Mouse (Mus musculus) heart, adult 2 months (tissue): Measurements from ENCODE around the gene Slc4a3. TPM values are rescaled to one million over a fixed set of nuclear protein-coding genes. Genes with fewer than 3 reads are reported as not detected.

Experiments used
- DNase-seq, 2 experiments: peaks; one replicate each; pipeline ENCODE4 v3.0.0; 2021
- H3K27ac ChIP-seq: fragments of 200-600 bp; 2 replicates; pipeline ENCODE4 v1.8.1; 2022
- H3K27me3 ChIP-seq: fragments of 200-500 bp; 2 replicates; pipeline ENCODE4 v1.6.1; 2012; ENCODE audit warnings: mild to moderate bottlenecking, low read length, inconsistent platforms, mixed read lengths; ENCODE audit not compliant: control insufficient read depth, insufficient read depth
- H3K36me3 ChIP-seq: fragments of 200-500 bp; 2 replicates; pipeline ENCODE4 v1.6.1; 2012; ENCODE audit warnings: low read length, inconsistent platforms; ENCODE audit not compliant: control insufficient read depth, insufficient read depth
- H3K4me1 ChIP-seq: fragments of 200-500 bp; 2 replicates; pipeline ENCODE4 v1.6.1; 2011; ENCODE audit warnings: low read length; ENCODE audit not compliant: control insufficient read depth, insufficient read depth
- H3K4me3 ChIP-seq: fragments of 200-600 bp; 2 replicates; pipeline ENCODE4 v1.8.1; 2022
- H3K79me2 ChIP-seq: fragments of 200-500 bp; replicated peaks from 2 replicates; pipeline ENCODE4 v1.6.1; 2012; ENCODE audit warnings: mild to moderate bottlenecking, inconsistent platforms, low read length, moderate library complexity, mixed read lengths; ENCODE audit not compliant: control insufficient read depth, insufficient read depth
- H3K9ac ChIP-seq: fragments of 200-500 bp; 2 replicates; pipeline ENCODE4 v1.6.1; 2012; ENCODE audit warnings: low read depth, mild to moderate bottlenecking, control low read depth, inconsistent platforms, low read length, mixed read lengths
- CTCF ChIP-seq: fragments of 200-600 bp; IDR thresholded peaks from 2 replicates; pipeline ENCODE4 v1.8.1; 2022; ENCODE audit warnings: antibody characterized with exemption, mild to moderate bottlenecking, moderate library complexity
- EP300 ChIP-seq: fragments of 200-500 bp; IDR thresholded peaks from 2 replicates; pipeline ENCODE4 v1.6.1; 2011; ENCODE audit warnings: low read depth, low read length, control low read depth; ENCODE audit not compliant: insufficient read depth
- POLR2A ChIP-seq: fragments of 200-500 bp; IDR thresholded peaks from 2 replicates; pipeline ENCODE4 v1.6.1; 2011; ENCODE audit warnings: mild to moderate bottlenecking, low read depth, low read length, control low read depth; ENCODE audit not compliant: insufficient read depth
- WGBS: fragments of 180-500 bp; shearing (Covaris S2); methylation state at CpG from one replicate; pipeline ENCODE4 v1.1.7; 2018; 5-methylcytosine and 5-hydroxymethylcytosine counted together
- intact Hi-C: fragments of 180-260 bp; cut with DNase I; formaldehyde crosslinking; loops from one replicate; pipeline ENCODE4 v1.15.1; 2025
- polyA plus RNA-seq: library from polyadenylated mRNA; depleted of rRNA; stranded (reverse); fragments of >200 nt; gene quantifications from 2 replicates; pipeline ENCODE4 v1.2.3, GENCODE M21; 2012
- total RNA-seq, 2 experiments: library from RNA; stranded (reverse); gene quantifications; 2 replicates each; pipeline ENCODE4 v1.2.3; 2021

The Slc4a3 gene
- total and polyA plus RNA-seq, 3 experiments = 182 to 300 (median 241) TPM

GRCm38 (mm10) chr1:75586791-75587190 lies 40.7 kb downstream of the Slc4a3 start:
- DNase-seq = peak in 1 of 2 experiments; percentile 35
- H3K27ac ChIP-seq = no peak overlapping the region; the same call in 1 of the 2 replicates
- H3K9ac ChIP-seq = no peak overlapping the region
- TF ChIP-seq CTCF = no peak
- no peak for TF ChIP-seq EP300
- TF ChIP-seq POLR2A = no peak
- intact Hi-C loops = no loop called here
- H3K4me3 ChIP-seq = no peak overlapping the region
- peaks cover 7% of the 10 kb centered on the region for H3K4me1 ChIP-seq
- no peaks in the 10 kb centered on the region for H3K36me3 ChIP-seq
- H3K79me2 ChIP-seq = no peaks in the 10 kb centered on the region
- no peaks in the 10 kb centered on the region for H3K27me3 ChIP-seq
- WGBS = 36% methylated on average over 3 of the region's 3 CpGs

GRCm38 (mm10) chr1:75587738-75588719 lies 42.0 kb downstream of the Slc4a3 start:
- Histone ChIP-seq H3K27me3 (no peaks in the 10 kb centered on the region), H3K79me2 (no peaks in the 10 kb centered on the region), H3K27ac (peak overlapping the region; percentile 26; the same call in 1 of the 2 replicates), H3K36me3 (no peaks in the 10 kb centered on the region), H3K9ac (no peak overlapping the region), H3K4me1 (peaks cover 7% of the 10 kb centered on the region), H3K4me3 (no peak overlapping the region)
- peak in 1 of 2 experiments; percentile 56 for DNase-seq
- TF ChIP-seq EP300 = no peak
- no peak for TF ChIP-seq POLR2A
- no peak for TF ChIP-seq CTCF
- WGBS = 29% methylated on average over 12 of the region's 12 CpGs
- intact Hi-C loops = no loop called here

DNA sequence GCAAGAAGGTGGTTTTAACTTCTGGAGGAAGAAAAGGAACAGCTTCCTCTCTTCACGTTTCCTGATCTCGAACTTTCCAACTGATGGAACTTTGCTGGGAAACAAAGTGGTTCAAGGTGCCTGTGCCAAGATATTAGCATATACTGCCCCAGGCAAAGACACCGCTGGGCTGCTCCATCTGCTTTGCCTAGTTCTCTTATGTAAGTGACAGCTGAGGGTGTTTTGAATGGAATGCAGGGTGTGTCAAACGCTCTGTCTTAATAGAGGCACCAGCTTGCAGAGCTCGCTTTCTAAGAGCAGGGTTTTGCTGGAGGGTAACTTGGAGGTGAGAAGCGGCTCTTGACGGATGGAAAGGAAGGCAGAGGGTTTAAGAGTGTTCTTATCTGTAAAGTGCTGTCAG lies 42.8 kb downstream of the Slc4a3 start:
- H3K4me3 ChIP-seq = no peak overlapping the region
- 30% methylated on average over 7 of the region's 7 CpGs for WGBS
- intact Hi-C loops = no loop called here
- TF ChIP-seq POLR2A = no peak
- H3K27ac ChIP-seq = peak overlapping the region; percentile 5; the same call in 1 of the 2 replicates
- no peaks in the 10 kb centered on the region for H3K36me3 ChIP-seq
- H3K79me2 ChIP-seq = no peaks in the 10 kb centered on the region
- H3K27me3 ChIP-seq = no peaks in the 10 kb centered on the region
- H3K4me1 ChIP-seq = peaks cover 7% of the 10 kb centered on the region
- H3K9ac ChIP-seq = no peak overlapping the region
- DNase-seq = no peak

- H3K9ac ChIP-seq = no peak overlapping the region
- DNase-seq = no peak
- peaks cover 7% of the 10 kb centered on the region for H3K4me1 ChIP-seq
- H3K4me3 ChIP-seq = no peak overlapping the region
- no peaks in the 10 kb centered on the region for H3K79me2 ChIP-seq
- intact Hi-C loops = no loop called here
- no peaks in the 10 kb centered on the region for H3K27me3 ChIP-seq
- WGBS = 54% methylated on average over 2 of the region's 2 CpGs
- TF ChIP-seq POLR2A = no peak
- TF ChIP-seq CTCF = no peak
- TF ChIP-seq EP300 = no peak
- H3K36me3 ChIP-seq = no peaks in the 10 kb centered on the region
- H3K27ac ChIP-seq = no peak overlapping the region
Observed at GRCm38 (mm10) chr1:75589983-75590382, 43.9 kb downstream of the Slc4a3 start.

GRCm38 (mm10) chr1:75593956-75594355 lies 47.9 kb downstream of the Slc4a3 start:
- Histone ChIP-seq H3K36me3 (no peaks in the 10 kb centered on the region), H3K4me3 (no peak overlapping the region), H3K27me3 (no peaks in the 10 kb centered on the region), H3K27ac (no peak overlapping the region), H3K4me1 (peaks cover 4% of the 10 kb centered on the region), H3K9ac (no peak overlapping the region), H3K79me2 (no peaks in the 10 kb centered on the region)
- no peak for TF ChIP-seq CTCF
- TF ChIP-seq EP300 = no peak
- no peak for TF ChIP-seq POLR2A
- no peak for DNase-seq
- 88% methylated on average over 7 of the region's 7 CpGs for WGBS
- intact Hi-C loops = no loop called here

GRCm38 (mm10) chr1:75594836-75595235 lies 48.8 kb downstream of the Slc4a3 start:
- Histone ChIP-seq H3K27me3 (no peaks in the 10 kb centered on the region), H3K9ac (no peak overlapping the region), H3K79me2 (no peaks in the 10 kb centered on the region), H3K4me1 (peaks cover 4% of the 10 kb centered on the region), H3K36me3 (no peaks in the 10 kb centered on the region), H3K27ac (no peak overlapping the region), H3K4me3 (no peak overlapping the region)
- WGBS = 53% methylated on average over 9 of the region's 9 CpGs
- TF ChIP-seq EP300 (no peak), CTCF (no peak), POLR2A (no peak)
- no peak for DNase-seq
- intact Hi-C loops = loop anchor here (5.0 kb wide), 2 partner anchors 33 to 253 kb away; no protein-coding TSS in a partner anchor
